Mouse (Mus musculus) erythroblast, embryonic 14.5 days (primary cell): ENCODE measurements around the gene Inhbc. TPM values are rescaled to one million over a fixed set of nuclear protein-coding genes. Genes with fewer than 3 reads are reported as not detected.
"Not testable (repeated sequence)": the region's sequence is repeated elsewhere in the genome, so short reads cannot be mapped to it uniquely, and the experiment has no call there.

ENCODE experiments used
- H3K27me3 ChIP-seq: 2 replicates; pipeline ENCODE4 v1.6.1; 2012; ENCODE audit warnings: inconsistent platforms; ENCODE audit not compliant: control insufficient read depth
- H3K36me3 ChIP-seq: 2 replicates; pipeline ENCODE4 v1.6.1; 2012; ENCODE audit warnings: mild to moderate bottlenecking, inconsistent platforms; ENCODE audit not compliant: control insufficient read depth
- H3K4me1 ChIP-seq: 2 replicates; pipeline ENCODE4 v1.6.1; 2012; ENCODE audit warnings: inconsistent platforms; ENCODE audit not compliant: control insufficient read depth
- H3K4me3 ChIP-seq: replicated peaks from 2 replicates; pipeline ENCODE3; 2012; ENCODE audit warnings: moderate library complexity, mild to moderate bottlenecking, inconsistent platforms
- H3K9me3 ChIP-seq: 2 replicates; pipeline ENCODE4 v1.6.1; 2012; ENCODE audit warnings: low read length, inconsistent platforms, mixed read lengths; ENCODE audit not compliant: control insufficient read depth
- GATA1 ChIP-seq: IDR thresholded peaks from 2 replicates; pipeline ENCODE4 v1.6.1; 2012; ENCODE audit warnings: low read length, inconsistent platforms, mixed read lengths
- TAL1 ChIP-seq: IDR thresholded peaks from 3 replicates; pipeline ENCODE4 v1.6.1; 2012; ENCODE audit warnings: low read length, inconsistent platforms, mixed read lengths
- polyA plus RNA-seq: library from polyadenylated mRNA; stranded (reverse); fragments of >175 nt; gene quantifications from 2 replicates; pipeline ENCODE4 v1.2.3, GENCODE M21; 2012

The Inhbc gene
- polyA plus RNA-seq, 1 experiment = not detected

- Histone ChIP-seq H3K36me3 (peaks cover 25% of the 10 kb centered on the region), H3K9me3 (no peaks in the 10 kb centered on the region), H3K27me3 (no peaks in the 10 kb centered on the region), H3K4me1 (peaks cover 56% of the 10 kb centered on the region), H3K4me3 (peak overlapping the region; percentile 95)
- TF ChIP-seq GATA1 (no peak), TAL1 (no peak)
Observed at GRCm38 (mm10) chr10:127312858-127313257, 57.4 kb downstream of the Inhbc start.

GRCm38 (mm10) chr10:127312356-127312676 lies 57.9 kb downstream of the Inhbc start:
- Histone ChIP-seq H3K27me3 (no peaks in the 10 kb centered on the region), H3K9me3 (no peaks in the 10 kb centered on the region), H3K4me3 (peak overlapping the region; percentile 95), H3K4me1 (peaks cover 51% of the 10 kb centered on the region), H3K36me3 (peaks cover 31% of the 10 kb centered on the region)
- no peak for TF ChIP-seq TAL1
- TF ChIP-seq GATA1 = no peak

GRCm38 (mm10) chr10:127311476-127312355 lies 58.5 kb downstream of the Inhbc start, which contains the start of gene Mars:
Gene Mars (minus strand): TSS chr10:127311786.
- peaks cover 37% of the 10 kb centered on the region for H3K36me3 ChIP-seq
- no peaks in the 10 kb centered on the region for H3K9me3 ChIP-seq
- H3K4me3 ChIP-seq = peak within 1 kb of the TSS; percentile 95
- H3K4me1 ChIP-seq = peaks cover 47% of the 10 kb centered on the region
- TF ChIP-seq TAL1 (no peak), GATA1 (no peak)
- H3K27me3 ChIP-seq = no peaks in the 10 kb centered on the region

- peaks cover 46% of the 10 kb centered on the region for H3K36me3 ChIP-seq
- peak overlapping the region; percentile 95 for H3K4me3 ChIP-seq
- H3K27me3 ChIP-seq = no peaks in the 10 kb centered on the region
- no peaks in the 10 kb centered on the region for H3K9me3 ChIP-seq
- TF ChIP-seq TAL1 (no peak), GATA1 (no peak)
- peaks cover 44% of the 10 kb centered on the region for H3K4me1 ChIP-seq
Observed at GRCm38 (mm10) chr10:127310523-127311475, 59.4 kb downstream of the Inhbc start.

GRCm38 (mm10) chr10:127309167-127309566 lies 61.1 kb downstream of the Inhbc start:
- H3K27me3 ChIP-seq, H3K9me3 ChIP-seq, H3K4me3 ChIP-seq: not testable (repeated sequence)
- Histone ChIP-seq H3K4me1 (peaks cover 50% of the 10 kb centered on the region), H3K36me3 (peaks cover 62% of the 10 kb centered on the region)

Other genes starting within 250 kb of the Inhbc start
- gene Os9, start 249.3 kb downstream of the Inhbc start, polyA plus RNA-seq = 13.2 and 14.7 TPM in 2 replicates
- 0.56 and 1.0 TPM in 2 replicates for gene B4galnt1, start 205.2 kb downstream of the Inhbc start, polyA plus RNA-seq
- not detected in 2 replicates for gene Slc26a10, start 189.8 kb downstream of the Inhbc start, polyA plus RNA-seq
- 0.47 and 0.52 TPM in 2 replicates for gene Arhgef25, start 180.3 kb downstream of the Inhbc start, polyA plus RNA-seq
- gene Dtx3, start 174.7 kb downstream of the Inhbc start, polyA plus RNA-seq = 11.1 and 11.5 TPM in 2 replicates
- gene Pip4k2c, start 158.8 kb downstream of the Inhbc start, polyA plus RNA-seq = 9.5 and 10.2 TPM in 2 replicates
- gene Kif5a, start 107.1 kb downstream of the Inhbc start, polyA plus RNA-seq = 0.01 and 0.03 TPM in 2 replicates
- 15.3 and 16.5 TPM in 2 replicates for gene Dctn2, start 104.1 kb downstream of the Inhbc start, polyA plus RNA-seq
- 33.5 and 35.5 TPM in 2 replicates for gene Mbd6, start 81.4 kb downstream of the Inhbc start, polyA plus RNA-seq
- gene Mars, start 58.6 kb downstream of the Inhbc start, polyA plus RNA-seq = 12.0 and 17.1 TPM in 2 replicates
- 0.06 and 0.16 TPM in 2 replicates for gene Arhgap9, start 48.5 kb downstream of the Inhbc start, polyA plus RNA-seq
- not detected in 2 replicates for gene Gli1, start 28.5 kb downstream of the Inhbc start, polyA plus RNA-seq
- gene Inhbe, start 16.0 kb downstream of the Inhbc start, polyA plus RNA-seq = not detected in 2 replicates
- gene R3hdm2, start 9.9 kb upstream of the Inhbc start, polyA plus RNA-seq = 8.8 and 11.1 TPM in 2 replicates
- gene Stac3, start 131.3 kb upstream of the Inhbc start, polyA plus RNA-seq = 0.04 and 0.05 TPM in 2 replicates
- 1.1 and 2.6 TPM in 2 replicates for gene Ndufa4l2, start 144.5 kb upstream of the Inhbc start, polyA plus RNA-seq
- 27.8 and 31.8 TPM in 2 replicates for gene Shmt2, start 152.0 kb upstream of the Inhbc start, polyA plus RNA-seq
- not detected in 2 replicates for gene Nxph4, start 164.1 kb upstream of the Inhbc start, polyA plus RNA-seq